Mouse (Mus musculus) megakaryocyte, embryonic 14.5 days (primary cell): Measurements from ENCODE around the gene Gucy1a1.

Source experiments
- FLI1 ChIP-seq: IDR thresholded peaks from 2 replicates; pipeline ENCODE4 v1.6.1; 2012; ENCODE audit warnings: low read length, inconsistent platforms, mixed read lengths
- GATA1 ChIP-seq: IDR thresholded peaks from 3 replicates; pipeline ENCODE4 v1.6.1; 2012; ENCODE audit warnings: mixed read lengths, low read length, inconsistent platforms, borderline replicate concordance

- TF ChIP-seq GATA1 (no peak), FLI1 (no peak)
Measured at GRCm38 (mm10) chr3:82167064-82167463, 21.5 kb upstream of the Gucy1a1 start.
